Mouse (Mus musculus): ENCODE results near the gene Tbcd. TPM values are rescaled to one million over a fixed set of nuclear protein-coding genes. Genes with fewer than 3 reads are reported as not detected.

The Tbcd gene
- polyA plus RNA-seq, 1 experiment from 2014 or later, result 57.1 TPM

GRCm38 (mm10) chr11:121549843-121550647, 98.3 kb downstream of the Tbcd start:
- peak; percentile 23 for DNase-seq (ENCODE audit: extremely low spot score, low spot score)
- Histone ChIP-seq H3K9me3 (no peaks in the 10 kb centered on the region), H3K4me3 (no peak overlapping the region; the same call in 1 of the 2 replicates), H3K36me3 (replicated peaks) (0 out of 2 replicates have a peak, but pooled peaks cover 4% of the 10 kb centered on the region), H3K27me3 (ENCODE audit: poor library complexity, severe bottlenecking) (no peaks in the 10 kb centered on the region), H3K27ac (peak overlapping the region; percentile 83), H3K4me1 (peaks cover 32% of the 10 kb centered on the region)
- 75% methylated on average over 17 of the region's 17 CpGs for WGBS

GRCm38 (mm10) chr11:121551206-121551799, 99.6 kb downstream of the Tbcd start:
- DNase-seq (ENCODE audit: extremely low spot score, low spot score), result no peak
- Histone ChIP-seq H3K27me3 (ENCODE audit: poor library complexity, severe bottlenecking) (no peaks in the 10 kb centered on the region), H3K27ac (peak overlapping the region; percentile 83), H3K36me3 (replicated peaks) (0 out of 2 replicates have a peak, but pooled peaks cover 4% of the 10 kb centered on the region), H3K4me3 (no peak overlapping the region), H3K9me3 (no peaks in the 10 kb centered on the region), H3K4me1 (peaks cover 32% of the 10 kb centered on the region)
- WGBS, result 95% methylated on average over 5 of the region's 5 CpGs

- H3K36me3 ChIP-seq (replicated peaks), result peaks cover 9% of the 10 kb centered on the region
- no peak overlapping the region for H3K4me3 ChIP-seq
- H3K27me3 ChIP-seq (ENCODE audit: poor library complexity, severe bottlenecking), result no peaks in the 10 kb centered on the region
- H3K27ac ChIP-seq, result 0 out of 2 replicates have a peak overlapping the region, but pooled peaks have one; percentile 0
- DNase-seq (ENCODE audit: extremely low spot score, low spot score), result no peak
- 90% methylated on average over 4 of the region's 4 CpGs for WGBS
- H3K4me1 ChIP-seq, result peaks cover 32% of the 10 kb centered on the region
- H3K9me3 ChIP-seq, result no peaks in the 10 kb centered on the region
These were observed 100.4 kb downstream of the Tbcd start for GRCm38 (mm10) chr11:121552167-121552566.

GRCm38 (mm10) chr11:121552846-121553457, 101.2 kb downstream of the Tbcd start:
- Histone ChIP-seq H3K4me3 (no peak overlapping the region), H3K36me3 (replicated peaks) (peaks cover 17% of the 10 kb centered on the region), H3K27ac (no peak overlapping the region), H3K27me3 (ENCODE audit: poor library complexity, severe bottlenecking) (no peaks in the 10 kb centered on the region), H3K4me1 (peaks cover 32% of the 10 kb centered on the region), H3K9me3 (no peaks in the 10 kb centered on the region)
- no peak for DNase-seq (ENCODE audit: extremely low spot score, low spot score)
- WGBS, result 92% methylated on average over 7 of the region's 7 CpGs

GRCm38 (mm10) chr11:121553458-121553857, 101.7 kb downstream of the Tbcd start:
- WGBS, result 92% methylated on average over 3 of the region's 3 CpGs
- Histone ChIP-seq H3K9me3 (no peaks in the 10 kb centered on the region), H3K27ac (no peak overlapping the region), H3K4me1 (peaks cover 28% of the 10 kb centered on the region), H3K4me3 (no peak overlapping the region), H3K36me3 (replicated peaks) (peaks cover 17% of the 10 kb centered on the region), H3K27me3 (ENCODE audit: poor library complexity, severe bottlenecking) (no peaks in the 10 kb centered on the region)
- DNase-seq (ENCODE audit: extremely low spot score, low spot score), result no peak

- Histone ChIP-seq H3K4me1 (no peaks in the 10 kb centered on the region), H3K4me3 (no peak overlapping the region), H3K36me3 (replicated peaks) (peaks cover 13% of the 10 kb centered on the region), H3K27ac (no peak overlapping the region), H3K27me3 (ENCODE audit: poor library complexity, severe bottlenecking) (no peaks in the 10 kb centered on the region), H3K9me3 (no peaks in the 10 kb centered on the region)
- DNase-seq (ENCODE audit: extremely low spot score, low spot score), result no peak
- 100% methylated on average over 1 of the region's 1 CpGs for WGBS
These were observed 105.0 kb downstream of the Tbcd start for GRCm38 (mm10) chr11:121556727-121557126.

- Histone ChIP-seq H3K27me3 (ENCODE audit: poor library complexity, severe bottlenecking) (no peaks in the 10 kb centered on the region), H3K9me3 (no peaks in the 10 kb centered on the region), H3K36me3 (replicated peaks) (peaks cover 13% of the 10 kb centered on the region), H3K4me3 (no peak overlapping the region), H3K4me1 (no peaks in the 10 kb centered on the region), H3K27ac (no peak overlapping the region)
- DNase-seq (ENCODE audit: extremely low spot score, low spot score), result no peak
- WGBS, result 98% methylated on average over 1 of the region's 1 CpGs
These were observed 106.2 kb downstream of the Tbcd start for GRCm38 (mm10) chr11:121557946-121558345.

- 86% methylated on average over 3 of the region's 3 CpGs for WGBS
These were observed 106.8 kb downstream of the Tbcd start for GRCm38 (mm10) chr11:121558522-121558921.

GRCm38 (mm10) chr11:121559527-121560293, 108.0 kb downstream of the Tbcd start:
- Histone ChIP-seq H3K27ac (no peak overlapping the region), H3K4me3 (no peak overlapping the region), H3K9me3 (no peaks in the 10 kb centered on the region), H3K4me1 (no peaks in the 10 kb centered on the region), H3K36me3 (replicated peaks) (peaks cover 18% of the 10 kb centered on the region), H3K27me3 (ENCODE audit: poor library complexity, severe bottlenecking) (no peaks in the 10 kb centered on the region)
- WGBS, result 89% methylated on average over 4 of the region's 4 CpGs
- no peak for DNase-seq (ENCODE audit: extremely low spot score, low spot score)

More at GRCm38 (mm10) chr11:121558522-121558921, 106.8 kb downstream of the Tbcd start:
- Histone ChIP-seq H3K9me3 (no peaks in the 10 kb centered on the region), H3K4me1 (no peaks in the 10 kb centered on the region), H3K27me3 (ENCODE audit: poor library complexity, severe bottlenecking) (no peaks in the 10 kb centered on the region), H3K36me3 (replicated peaks) (peaks cover 13% of the 10 kb centered on the region), H3K4me3 (no peak overlapping the region), H3K27ac (no peak overlapping the region)
- no peak for DNase-seq (ENCODE audit: extremely low spot score, low spot score)

GRCm38 (mm10) chr11:121560294-121560663, 108.5 kb downstream of the Tbcd start:
- Histone ChIP-seq H3K27me3 (ENCODE audit: poor library complexity, severe bottlenecking) (no peaks in the 10 kb centered on the region), H3K4me1 (no peaks in the 10 kb centered on the region), H3K36me3 (replicated peaks) (peaks cover 21% of the 10 kb centered on the region), H3K27ac (no peak overlapping the region), H3K9me3 (no peaks in the 10 kb centered on the region), H3K4me3 (no peak overlapping the region)
- WGBS, result 83% methylated on average over 7 of the region's 7 CpGs
- no peak for DNase-seq (ENCODE audit: extremely low spot score, low spot score)

GRCm38 (mm10) chr11:121563312-121563711, 111.6 kb downstream of the Tbcd start:
- H3K27me3 ChIP-seq (ENCODE audit: poor library complexity, severe bottlenecking), result no peaks in the 10 kb centered on the region
- no peaks in the 10 kb centered on the region for H3K4me1 ChIP-seq
- WGBS, result 92% methylated on average over 5 of the region's 5 CpGs
- H3K4me3 ChIP-seq, result no peak overlapping the region
- H3K27ac ChIP-seq, result no peak overlapping the region
- no peaks in the 10 kb centered on the region for H3K9me3 ChIP-seq
- DNase-seq (ENCODE audit: extremely low spot score, low spot score), result no peak
- peaks cover 8% of the 10 kb centered on the region; the same call in 1 of the 2 replicates for H3K36me3 ChIP-seq (replicated peaks)

- H3K9me3 ChIP-seq, result no peaks in the 10 kb centered on the region
- no peaks in the 10 kb centered on the region for H3K27me3 ChIP-seq (ENCODE audit: poor library complexity, severe bottlenecking)
- no peak for DNase-seq (ENCODE audit: extremely low spot score, low spot score)
- H3K4me1 ChIP-seq, result no peaks in the 10 kb centered on the region
- H3K27ac ChIP-seq, result no peak overlapping the region
- H3K36me3 ChIP-seq (replicated peaks), result peaks cover 8% of the 10 kb centered on the region; the same call in 1 of the 2 replicates
- no peak overlapping the region for H3K4me3 ChIP-seq
- WGBS, result 91% methylated on average over 4 of the region's 4 CpGs
These were observed 112.5 kb downstream of the Tbcd start for GRCm38 (mm10) chr11:121564265-121564664.

Measured in forebrain, embryonic 10.5 days (tissue).